Mouse (Mus musculus) testis, postnatal 10 days (tissue): ENCODE results near the gene Ccdc28b.

Source experiments
- DNase-seq: peaks from one replicate; pipeline ENCODE4 v3.0.0; 2021; ENCODE audit warnings: low spot score

The Ccdc28b gene

GRCm38 (mm10) chr4:129584884-129585608 is 38.7 kb downstream of the Ccdc28b start:
- peak; percentile 92 for DNase-seq

DNA sequence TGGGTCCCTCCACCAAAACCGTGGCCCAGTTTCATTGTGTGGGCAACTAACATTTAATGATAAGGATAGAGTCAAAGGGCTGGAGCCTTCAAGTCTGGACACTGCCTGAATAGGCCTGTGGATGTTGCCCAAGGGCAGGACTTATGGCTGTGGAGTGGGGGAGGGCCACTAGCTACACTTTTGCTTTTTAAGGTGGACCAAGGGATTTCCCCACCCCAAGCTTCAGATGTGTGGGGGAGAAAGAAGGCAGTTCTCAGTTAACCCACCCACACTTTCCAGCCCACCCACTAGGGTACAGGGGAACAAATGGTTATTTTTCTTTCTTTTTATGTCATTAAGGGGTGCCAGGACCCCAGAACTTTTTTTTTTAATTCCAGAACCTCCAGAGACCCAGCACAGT is 39.4 kb downstream of the Ccdc28b start:
- DNase-seq: no peak

- no peak for DNase-seq
Observed at GRCm38 (mm10) chr4:129582251-129582650, 41.5 kb downstream of the Ccdc28b start.

DNA sequence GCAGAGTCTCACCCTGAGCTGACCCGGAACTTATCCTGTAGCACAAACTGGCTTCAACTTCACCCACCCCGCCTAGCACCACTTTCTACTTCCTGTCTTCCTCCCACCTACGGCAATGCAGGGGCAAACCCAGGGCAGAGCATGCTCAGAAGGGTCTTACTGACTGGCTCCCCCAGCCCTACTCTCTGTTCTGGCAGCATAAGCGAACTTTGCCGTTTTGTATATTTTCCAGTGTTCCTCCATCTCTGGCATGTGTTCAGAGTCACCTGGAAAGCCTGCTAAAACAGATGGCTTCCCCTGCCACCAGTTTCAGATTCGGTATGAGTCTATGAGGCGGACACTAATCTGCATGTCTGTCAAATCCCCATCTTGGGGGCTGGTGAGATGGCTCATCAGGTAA is 43.4 kb downstream of the Ccdc28b start:
- no peak for DNase-seq

GRCm38 (mm10) chr4:129578466-129578865 is 45.3 kb downstream of the Ccdc28b start, which contains the start of gene Fam167b:
Gene Fam167b (minus strand): TSS chr4:129578549.
- DNase-seq: no peak

DNA sequence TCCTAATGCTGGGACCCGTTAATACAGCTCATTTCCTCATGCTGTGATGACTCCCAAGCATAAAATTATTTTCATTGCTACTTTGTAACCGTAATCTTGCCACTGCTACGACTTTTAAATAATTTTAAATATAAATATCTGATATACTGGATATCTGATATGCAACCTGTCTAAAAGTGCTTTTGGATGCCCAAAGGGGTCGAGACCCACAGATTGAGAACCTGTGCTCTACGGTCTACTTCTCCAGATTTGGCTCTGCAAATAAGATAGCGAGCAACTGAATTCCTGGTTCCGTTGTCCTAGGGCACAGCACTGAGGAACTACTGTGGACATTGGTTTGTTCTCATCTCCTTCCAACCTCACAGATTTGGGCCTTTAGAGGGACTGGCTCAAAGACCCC is 46.1 kb downstream of the Ccdc28b start:
- DNase-seq: no peak

- peak; percentile 74 for DNase-seq
Observed at GRCm38 (mm10) chr4:129576863-129577491, 46.8 kb downstream of the Ccdc28b start.

DNA sequence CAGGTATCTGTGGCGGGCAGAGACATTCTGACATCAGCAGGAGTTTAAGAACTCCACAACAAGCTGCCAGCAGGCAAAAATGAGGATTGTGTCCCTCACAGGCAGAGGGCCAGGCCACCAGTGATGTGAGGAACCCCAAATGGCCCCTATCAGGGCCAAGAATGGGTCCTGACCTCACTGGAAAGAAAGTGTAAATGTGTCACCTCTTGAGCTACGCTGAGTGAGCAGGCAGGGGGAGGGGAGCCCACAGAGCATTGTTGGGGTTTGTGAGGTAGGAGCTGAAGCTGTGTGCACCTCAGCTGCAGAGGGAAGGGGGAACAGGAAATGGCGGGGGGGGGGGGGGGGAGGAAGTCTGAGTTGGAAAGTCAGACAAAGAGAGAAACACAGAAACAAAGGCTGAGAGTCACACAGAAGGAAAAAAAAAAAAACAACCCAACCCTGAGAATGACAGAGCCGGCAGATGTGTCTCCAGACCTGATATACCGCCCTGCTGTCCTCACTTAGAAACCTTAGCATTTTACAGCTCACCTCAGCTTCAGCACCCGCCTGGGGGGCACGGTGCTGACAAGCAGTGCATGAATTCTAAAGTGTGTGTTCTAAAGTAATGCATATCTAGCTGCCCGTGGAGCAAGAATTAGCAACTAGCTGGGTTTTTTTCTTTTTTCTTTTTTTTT is 48.4 kb downstream of the Ccdc28b start:
- no peak for DNase-seq

DNA sequence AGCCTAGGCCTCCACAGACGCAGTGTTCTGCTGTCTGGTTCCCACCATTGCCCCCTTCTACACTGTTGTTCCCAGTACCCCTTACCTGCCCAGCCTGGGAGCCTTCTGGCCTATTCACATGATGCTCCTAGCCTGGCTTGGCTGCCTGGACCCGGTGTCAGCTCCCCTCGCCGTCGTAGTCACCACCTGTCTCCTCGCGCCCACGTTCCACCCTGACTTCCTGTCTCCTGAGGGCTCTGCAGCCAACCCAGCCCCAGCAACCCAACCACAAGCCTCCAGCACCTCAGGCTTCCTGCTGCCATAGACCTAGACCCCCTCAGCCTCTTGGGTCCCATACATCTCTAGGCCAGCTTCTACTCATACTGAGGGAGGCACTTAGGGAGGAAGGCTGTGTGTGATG is 50.3 kb downstream of the Ccdc28b start, which contains the start of gene Lck:
Lck (minus strand) TSS at position 212 of the 400 bp plus-strand sequence.
- DNase-seq: no peak

DNA sequence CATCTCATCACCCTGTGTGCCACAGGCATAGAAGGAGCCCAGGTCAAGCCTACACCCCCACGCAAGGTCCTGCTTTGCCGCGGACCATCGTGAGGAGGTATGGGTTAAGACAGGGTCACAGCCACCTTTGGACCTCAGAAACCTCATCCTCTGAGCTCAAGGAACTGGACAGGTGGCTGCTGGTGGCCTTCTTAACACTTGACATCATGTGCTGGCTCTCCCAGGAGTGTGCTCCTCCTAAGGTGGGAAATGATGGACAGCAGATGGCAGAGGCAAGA is 50.7 kb downstream of the Ccdc28b start:
- no peak for DNase-seq

- DNase-seq: no peak
Observed at GRCm38 (mm10) chr4:129572236-129573092, 51.3 kb downstream of the Ccdc28b start.

DNA sequence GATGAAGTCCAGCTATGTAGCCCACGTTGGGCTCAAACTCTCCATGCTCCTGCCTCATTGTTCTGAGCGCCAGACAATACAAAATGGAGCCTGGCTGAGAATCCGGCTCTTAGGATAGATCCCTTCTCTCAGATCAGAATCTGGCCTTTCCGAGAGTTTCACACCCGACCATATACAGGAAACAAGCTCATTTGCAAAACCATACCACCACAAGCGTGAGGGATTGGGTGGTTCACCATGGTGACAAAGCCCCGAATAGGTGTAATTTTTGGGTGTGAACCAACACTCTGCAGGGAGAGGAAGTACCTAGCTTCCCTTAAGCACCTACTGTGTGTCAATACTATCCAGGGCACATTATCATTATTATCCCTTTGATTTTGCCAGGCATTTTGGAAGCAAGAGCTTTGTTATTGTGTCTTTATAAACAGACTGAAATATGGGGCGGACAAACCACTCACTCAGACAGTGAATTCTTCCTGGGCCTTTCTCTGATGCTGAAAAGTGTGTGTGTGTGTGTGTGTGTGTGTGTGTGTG is 52.1 kb downstream of the Ccdc28b start:
- DNase-seq: no peak

GRCm38 (mm10) chr4:129570028-129570427 is 53.7 kb downstream of the Ccdc28b start:
- DNase-seq: no peak
